Mouse (Mus musculus) kidney, embryonic 16.5 days (tissue): ENCODE results near the gene Tada3. TPM values are rescaled to one million over a fixed set of nuclear protein-coding genes. Genes with fewer than 3 reads are reported as not detected.
A peak's percentile ranks its signal among the peaks of the same experiment; 100 is the strongest.

ENCODE experiments used
- ATAC-seq: fragments of 200-750 bp; cut with Nextera tagmentation; 2 replicates; pipeline ENCODE4 v1.8.0; 2017; ENCODE audit warnings: moderate TSS enrichment; ENCODE audit not compliant: low FRiP score, low TSS enrichment
- H3K27ac ChIP-seq: fragments of 300-500 bp; sonication (generic); 2 replicates; pipeline ENCODE4 v1.5.1; 2014; ENCODE audit warnings: low read length
- H3K27me3 ChIP-seq: fragments of 300-500 bp; sonication (generic); 2 replicates; pipeline ENCODE4 v1.6.1; 2014; ENCODE audit warnings: low read length, control low read depth, mixed read lengths; ENCODE audit not compliant: insufficient read depth
- H3K36me3 ChIP-seq: fragments of 300-500 bp; sonication (generic); 2 replicates; pipeline ENCODE4 v1.6.1; 2014; ENCODE audit warnings: low read length, control low read depth, mixed read lengths; ENCODE audit not compliant: insufficient read depth
- H3K4me1 ChIP-seq: fragments of 300-500 bp; sonication (generic); 2 replicates; pipeline ENCODE4 v1.6.1; 2014; ENCODE audit warnings: low read length, control low read depth, mixed read lengths; ENCODE audit not compliant: insufficient read depth
- H3K4me2 ChIP-seq: fragments of 300-500 bp; sonication (generic); replicated peaks from 2 replicates; pipeline ENCODE4 v1.6.1; 2014; ENCODE audit warnings: low read depth, low read length
- H3K4me3 ChIP-seq: fragments of 300-500 bp; sonication (generic); 2 replicates; pipeline ENCODE4 v1.5.1; 2014; ENCODE audit warnings: mild to moderate bottlenecking, low read length
- H3K9ac ChIP-seq: fragments of 300-500 bp; sonication (generic); replicated peaks from 2 replicates; pipeline ENCODE4 v1.6.1; 2014; ENCODE audit warnings: low read length
- H3K9me3 ChIP-seq: fragments of 300-500 bp; sonication (generic); 2 replicates; pipeline ENCODE4 v1.6.1; 2016; ENCODE audit warnings: low read length, control low read depth
- WGBS: fragments of 180-500 bp; shearing (Covaris S2); extraction: QIAGEN DNeasy Blood & Tissue Kit; methylation state at CpG from one replicate; pipeline ENCODE4 v1.1.7; 2014; 5-methylcytosine and 5-hydroxymethylcytosine counted together
- polyA plus RNA-seq: library from polyadenylated mRNA; unstranded; fragments of >200 nt; fragmentation: Nextera tagmentation; extraction: Ambion mirVana; gene quantifications from 2 replicates; pipeline ENCODE4 v1.2.1, GENCODE M21; 2015

The Tada3 gene
- polyA plus RNA-seq, 1 experiment from 2014 or later: 66.7 TPM

DNA sequence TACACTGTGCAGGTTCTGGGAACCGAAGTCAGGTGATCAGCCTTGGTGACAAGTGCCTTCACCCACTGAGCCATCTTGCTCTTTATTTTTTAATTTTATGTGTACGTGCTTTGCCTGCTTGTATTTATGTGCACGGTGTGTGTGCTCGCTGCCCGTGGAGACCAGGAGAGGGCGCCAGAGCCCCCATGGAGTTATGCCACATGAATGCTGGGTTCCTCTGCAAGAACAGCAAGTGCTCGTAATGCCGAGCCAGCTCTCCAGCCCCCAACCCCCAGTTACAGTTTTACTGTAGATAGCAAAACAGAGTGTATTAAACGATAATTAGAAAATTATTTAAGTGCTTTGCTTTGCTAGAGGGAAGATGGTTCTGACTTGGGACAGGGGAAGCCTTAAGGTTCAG, 29.0 kb upstream of the Tada3 start:
- no peaks in the 10 kb centered on the region for H3K9me3 ChIP-seq
- H3K27me3 ChIP-seq: no peaks in the 10 kb centered on the region
- H3K4me3 ChIP-seq: no peak overlapping the region
- no peak overlapping the region for H3K9ac ChIP-seq
- H3K4me1 ChIP-seq: no peaks in the 10 kb centered on the region
- 0 out of 2 replicates have a peak, but pooled peaks cover 4% of the 10 kb centered on the region for H3K36me3 ChIP-seq
- no peak overlapping the region for H3K27ac ChIP-seq
- no peak overlapping the region for H3K4me2 ChIP-seq
- WGBS: 72% methylated on average over 9 of the region's 9 CpGs
- no peak for ATAC-seq

DNA sequence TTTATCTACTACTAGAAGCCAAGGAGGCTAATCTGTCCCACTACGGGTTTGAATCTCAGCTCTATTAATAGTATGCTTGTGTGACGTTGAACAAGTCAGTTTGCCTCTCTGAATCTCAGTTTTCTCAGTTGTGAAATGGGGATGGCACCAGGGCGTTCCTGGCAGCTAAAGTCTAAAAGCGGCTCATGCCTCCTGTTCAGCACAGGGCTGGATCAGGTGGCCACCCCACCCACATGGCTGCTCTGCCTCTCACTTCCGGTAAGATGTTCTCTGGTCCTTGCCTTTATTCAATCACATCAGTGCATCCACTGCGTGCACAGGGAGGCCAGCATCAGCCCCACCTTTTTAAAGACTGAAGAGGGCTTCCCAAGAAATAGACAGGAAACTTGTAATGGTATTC, 27.8 kb upstream of the Tada3 start:
- no peak overlapping the region for H3K9ac ChIP-seq
- H3K27me3 ChIP-seq: no peaks in the 10 kb centered on the region
- H3K27ac ChIP-seq: no peak overlapping the region
- WGBS: 82% methylated on average over 6 of the region's 6 CpGs
- no peak overlapping the region for H3K4me2 ChIP-seq
- H3K9me3 ChIP-seq: no peaks in the 10 kb centered on the region
- H3K36me3 ChIP-seq: 0 out of 2 replicates have a peak, but pooled peaks cover 4% of the 10 kb centered on the region
- ATAC-seq: no peak
- no peaks in the 10 kb centered on the region for H3K4me1 ChIP-seq
- no peak overlapping the region for H3K4me3 ChIP-seq

DNA sequence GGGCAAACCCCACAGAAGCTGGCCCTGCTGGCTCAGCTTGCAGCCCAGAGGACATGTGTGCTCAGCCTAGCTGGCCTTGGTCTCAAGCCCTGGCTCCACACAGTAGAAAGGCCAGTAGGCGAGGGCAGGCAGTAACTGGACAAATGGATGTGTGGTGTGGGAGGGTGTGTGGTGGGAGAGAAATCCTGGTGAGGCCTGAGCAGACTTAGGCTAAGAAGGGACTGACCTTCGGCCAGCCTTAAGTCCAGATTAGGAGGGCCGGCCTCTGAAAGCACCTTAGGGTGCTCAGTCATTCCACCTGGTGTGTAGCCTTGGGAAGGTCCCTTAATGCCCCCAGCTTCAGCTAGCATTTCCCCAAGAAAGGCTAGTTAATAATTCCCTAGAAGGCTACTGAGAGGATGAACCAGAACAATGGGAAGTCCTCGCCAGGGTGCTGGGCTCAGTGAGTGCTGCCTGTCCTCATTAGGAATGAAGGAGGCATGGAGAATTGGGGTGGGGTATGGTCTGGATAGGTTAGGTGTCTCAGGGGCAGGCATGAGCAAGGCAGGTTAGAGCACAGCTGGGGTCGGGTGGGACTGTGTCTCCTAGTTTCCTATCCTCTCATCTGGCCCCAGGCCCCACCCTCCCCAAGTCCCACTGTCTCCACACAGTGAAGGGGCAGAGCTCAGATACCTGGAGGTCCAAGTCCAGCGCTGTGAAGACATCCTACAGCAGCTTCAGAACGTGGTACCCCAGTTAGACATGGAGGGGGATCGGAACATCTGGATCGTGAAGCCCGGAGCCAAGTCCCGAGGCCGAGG, 27.2 kb upstream of the Tada3 start:
- H3K4me2 ChIP-seq: no peak overlapping the region
- no peaks in the 10 kb centered on the region for H3K9me3 ChIP-seq
- WGBS: 72% methylated on average over 12 of the region's 12 CpGs
- 0 out of 2 replicates have a peak, but pooled peaks cover 4% of the 10 kb centered on the region for H3K36me3 ChIP-seq
- H3K27me3 ChIP-seq: no peaks in the 10 kb centered on the region
- peak overlapping the region; percentile 17; the same call in 1 of the 2 replicates for H3K27ac ChIP-seq
- no peak overlapping the region for H3K9ac ChIP-seq
- ATAC-seq: peak; percentile 71
- H3K4me3 ChIP-seq: no peak overlapping the region
- no peaks in the 10 kb centered on the region for H3K4me1 ChIP-seq

DNA sequence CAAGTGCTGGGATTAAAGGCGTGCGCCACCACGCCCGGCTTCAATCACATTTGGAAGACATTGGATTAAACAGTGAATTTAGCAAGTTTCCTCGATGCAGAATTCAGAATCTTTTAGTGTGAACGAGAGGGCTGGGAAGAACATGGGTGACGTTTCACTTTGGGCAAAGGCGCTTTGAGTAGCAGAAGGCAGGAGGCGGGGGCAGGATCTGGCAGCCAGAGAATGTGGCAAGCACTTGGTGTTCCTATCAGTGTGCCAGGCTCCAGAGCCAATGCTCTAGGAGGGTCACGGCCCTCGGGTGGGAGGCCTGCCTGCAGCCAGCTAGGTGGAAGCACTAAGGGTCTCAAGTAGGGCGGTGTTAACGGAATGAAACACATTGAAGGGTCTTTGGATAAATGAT, 24.4 kb upstream of the Tada3 start:
- Histone ChIP-seq H3K9ac (no peak overlapping the region), H3K4me3 (no peak overlapping the region), H3K4me2 (no peak overlapping the region), H3K9me3 (no peaks in the 10 kb centered on the region), H3K27me3 (no peaks in the 10 kb centered on the region), H3K36me3 (0 out of 2 replicates have a peak, but pooled peaks cover 4% of the 10 kb centered on the region), H3K27ac (no peak overlapping the region), H3K4me1 (no peaks in the 10 kb centered on the region)
- WGBS: 90% methylated on average over 13 of the region's 13 CpGs
- ATAC-seq: no peak

DNA sequence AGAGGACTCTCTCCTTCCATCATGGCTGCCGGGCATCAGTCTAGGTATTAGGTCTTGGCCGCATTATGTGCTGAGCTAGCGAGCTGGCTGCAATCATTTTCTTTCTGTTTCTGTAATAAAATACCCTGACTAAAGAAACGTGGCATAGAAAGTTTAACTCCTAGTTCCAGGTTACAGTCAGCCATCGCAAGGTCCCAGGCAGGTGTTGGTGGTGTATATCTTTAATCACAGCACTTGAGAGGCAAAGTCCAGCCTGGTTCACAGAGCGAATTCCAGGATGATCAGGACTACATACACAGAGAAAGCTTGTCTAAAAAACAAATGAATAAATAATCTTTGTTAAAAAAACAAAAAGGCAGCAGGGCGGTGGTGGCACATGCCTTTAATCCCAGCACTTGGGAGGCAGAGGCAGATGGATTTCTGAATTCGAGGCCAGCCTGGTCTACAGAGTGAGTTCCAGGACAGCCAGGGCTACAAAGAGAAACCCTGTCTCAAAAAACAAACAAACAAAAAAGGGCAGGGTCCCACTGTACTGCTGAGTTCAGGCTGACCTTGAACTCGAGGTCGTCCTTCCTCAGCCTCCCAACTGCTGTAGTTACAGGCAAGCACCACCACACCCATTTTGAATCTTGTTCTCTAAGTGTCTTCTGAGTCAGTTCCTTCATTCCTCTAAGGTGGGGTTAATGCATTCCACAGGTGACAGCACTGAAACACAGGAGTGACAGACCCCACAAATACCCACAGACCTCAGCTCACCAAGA, 18.8 kb upstream of the Tada3 start:
- no peak overlapping the region for H3K4me2 ChIP-seq
- no peaks in the 10 kb centered on the region for H3K27me3 ChIP-seq
- H3K9me3 ChIP-seq: no peaks in the 10 kb centered on the region
- H3K27ac ChIP-seq: no peak overlapping the region
- H3K4me3 ChIP-seq: no peak overlapping the region
- peaks cover 6% of the 10 kb centered on the region; the same call in 1 of the 2 replicates for H3K36me3 ChIP-seq
- no peak overlapping the region for H3K9ac ChIP-seq
- H3K4me1 ChIP-seq: peaks cover 12% of the 10 kb centered on the region; the same call in 1 of the 2 replicates
- 83% methylated on average over 10 of the region's 10 CpGs for WGBS
- no peak for ATAC-seq

DNA sequence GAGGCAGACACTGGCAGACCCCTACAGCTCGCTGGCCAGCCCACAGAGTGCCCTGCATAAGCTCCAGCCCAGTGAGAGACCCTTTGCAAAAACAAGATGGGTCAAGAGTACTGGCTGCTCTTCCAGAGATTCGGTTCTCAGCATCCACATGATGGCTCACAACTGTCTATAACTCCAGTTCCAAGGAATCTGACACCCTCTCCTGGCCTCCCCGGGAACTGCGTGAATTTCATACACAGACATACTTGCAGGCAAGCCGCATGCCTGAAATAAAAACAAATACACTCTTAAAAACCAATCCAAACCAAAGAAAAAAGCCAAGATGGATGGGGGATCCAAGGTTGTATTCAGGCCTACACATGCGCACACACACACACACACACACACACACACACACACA, 17.8 kb upstream of the Tada3 start:
- Histone ChIP-seq H3K4me2 (no peak overlapping the region), H3K4me3 (no peak overlapping the region), H3K27ac (no peak overlapping the region), H3K4me1 (peaks cover 12% of the 10 kb centered on the region; the same call in 1 of the 2 replicates), H3K27me3 (no peaks in the 10 kb centered on the region), H3K36me3 (peaks cover 7% of the 10 kb centered on the region; the same call in 1 of the 2 replicates), H3K9ac (no peak overlapping the region), H3K9me3 (no peaks in the 10 kb centered on the region)
- no peak for ATAC-seq
- 94% methylated on average over 6 of the region's 6 CpGs for WGBS

DNA sequence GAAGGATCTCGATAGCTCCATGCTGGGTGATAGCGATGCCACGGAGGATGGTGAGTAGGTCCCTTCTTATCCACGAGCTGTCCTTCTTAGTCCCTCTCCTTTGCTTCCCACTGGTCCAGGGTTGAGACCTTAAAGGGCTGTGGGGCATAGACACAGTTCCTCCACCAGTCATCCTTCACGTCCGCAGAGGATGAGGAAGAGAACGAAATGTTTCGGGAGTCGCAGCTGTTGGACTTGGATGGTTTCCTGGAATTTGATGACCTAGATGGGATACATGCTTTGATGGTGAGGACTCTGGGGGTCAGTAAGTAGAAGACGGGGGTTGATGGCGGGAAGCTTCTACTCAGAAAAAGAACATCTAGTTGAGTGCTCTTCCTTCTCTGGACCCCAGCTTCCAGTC, 17.1 kb upstream of the Tada3 start:
- Histone ChIP-seq H3K4me2 (no peak overlapping the region), H3K36me3 (peaks cover 14% of the 10 kb centered on the region), H3K4me3 (no peak overlapping the region), H3K4me1 (peaks cover 12% of the 10 kb centered on the region; the same call in 1 of the 2 replicates), H3K27me3 (no peaks in the 10 kb centered on the region), H3K27ac (no peak overlapping the region), H3K9me3 (no peaks in the 10 kb centered on the region), H3K9ac (no peak overlapping the region)
- no peak for ATAC-seq
- WGBS: 87% methylated on average over 11 of the region's 11 CpGs

DNA sequence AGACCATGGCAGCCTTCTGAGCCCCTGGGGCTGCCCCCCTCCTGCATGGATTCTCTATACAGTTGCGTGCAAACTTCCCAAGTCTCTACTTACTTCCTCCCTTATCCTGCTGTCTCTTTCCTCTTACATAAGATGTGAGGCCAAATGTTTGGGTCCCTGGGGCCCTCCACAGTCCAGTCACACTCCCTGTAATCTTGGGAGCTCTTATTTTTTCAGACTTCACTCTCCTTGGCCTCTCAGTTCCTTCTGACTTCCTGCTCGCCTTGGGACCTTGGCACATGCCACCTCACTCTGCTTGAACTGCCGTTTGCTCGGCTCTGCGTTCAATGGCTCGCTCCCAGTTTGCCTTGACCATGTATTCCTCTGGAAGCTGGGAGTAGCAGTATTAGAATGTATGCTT, 16.3 kb upstream of the Tada3 start:
- H3K9ac ChIP-seq: no peak overlapping the region
- H3K4me3 ChIP-seq: no peak overlapping the region
- 89% methylated on average over 6 of the region's 6 CpGs for WGBS
- no peak for ATAC-seq
- peaks cover 23% of the 10 kb centered on the region for H3K36me3 ChIP-seq
- H3K9me3 ChIP-seq: no peaks in the 10 kb centered on the region
- H3K4me1 ChIP-seq: peaks cover 12% of the 10 kb centered on the region; the same call in 1 of the 2 replicates
- no peak overlapping the region for H3K4me2 ChIP-seq
- H3K27ac ChIP-seq: no peak overlapping the region
- no peaks in the 10 kb centered on the region for H3K27me3 ChIP-seq

DNA sequence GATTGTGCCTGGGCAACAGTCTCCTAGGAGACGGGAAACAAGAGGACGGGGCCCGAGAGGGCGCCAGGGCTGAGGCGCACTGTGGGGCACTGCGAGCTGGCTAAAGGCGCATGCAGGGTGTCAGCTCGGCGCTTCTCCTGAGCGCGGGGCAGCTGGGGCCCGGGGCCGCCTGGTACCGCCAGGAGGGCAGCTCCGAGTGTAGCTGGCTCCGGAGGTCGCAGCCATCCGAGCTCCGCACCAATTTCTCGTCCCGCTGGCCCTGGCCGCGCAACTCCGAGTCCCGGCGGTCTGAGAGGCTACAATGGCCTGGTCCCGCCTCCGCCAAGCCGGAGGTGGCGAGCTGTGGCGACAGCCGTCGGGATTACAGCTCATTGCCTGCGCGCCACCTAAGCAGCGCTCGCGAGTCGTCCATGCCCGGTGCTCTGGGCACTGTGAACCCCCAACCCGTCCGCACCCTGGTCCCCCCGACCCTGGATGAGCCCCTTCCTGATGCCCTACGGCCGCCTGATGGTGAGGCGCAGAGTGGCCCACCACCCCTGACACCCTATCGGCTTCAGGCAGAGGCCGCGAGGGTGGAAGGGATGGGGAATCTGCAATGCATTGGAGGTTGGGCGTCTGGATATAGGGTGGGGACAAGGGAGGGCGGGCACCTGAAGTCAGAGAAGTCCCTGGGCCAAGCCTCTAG, 14.8 kb upstream of the Tada3 start:
- Histone ChIP-seq H3K27ac (0 out of 2 replicates have a peak overlapping the region, but pooled peaks have one; percentile 26), H3K9me3 (no peaks in the 10 kb centered on the region), H3K27me3 (no peaks in the 10 kb centered on the region), H3K4me3 (peak overlapping the region; percentile 54), H3K36me3 (peaks cover 37% of the 10 kb centered on the region), H3K4me2 (peak overlapping the region; percentile 90), H3K4me1 (peaks cover 12% of the 10 kb centered on the region; the same call in 1 of the 2 replicates), H3K9ac (peak overlapping the region; percentile 71)
- under 1% methylated on average over 50 of the region's 51 CpGs for WGBS
- ATAC-seq: peak; percentile 87
